Mouse (Mus musculus) erythroblast, embryonic 14.5 days (primary cell): ENCODE results near the gene Actb. TPM values are rescaled to one million over a fixed set of nuclear protein-coding genes. Genes with fewer than 3 reads are reported as not detected.

Experiments used
- H3K27me3 ChIP-seq: 2 replicates; pipeline ENCODE4 v1.6.1; 2012; ENCODE audit warnings: inconsistent platforms; ENCODE audit not compliant: control insufficient read depth
- H3K36me3 ChIP-seq: 2 replicates; pipeline ENCODE4 v1.6.1; 2012; ENCODE audit warnings: mild to moderate bottlenecking, inconsistent platforms; ENCODE audit not compliant: control insufficient read depth
- H3K4me1 ChIP-seq: 2 replicates; pipeline ENCODE4 v1.6.1; 2012; ENCODE audit warnings: inconsistent platforms; ENCODE audit not compliant: control insufficient read depth
- H3K4me3 ChIP-seq: replicated peaks from 2 replicates; pipeline ENCODE3; 2012; ENCODE audit warnings: moderate library complexity, mild to moderate bottlenecking, inconsistent platforms
- H3K9me3 ChIP-seq: 2 replicates; pipeline ENCODE4 v1.6.1; 2012; ENCODE audit warnings: low read length, inconsistent platforms, mixed read lengths; ENCODE audit not compliant: control insufficient read depth
- GATA1 ChIP-seq: IDR thresholded peaks from 2 replicates; pipeline ENCODE4 v1.6.1; 2012; ENCODE audit warnings: low read length, inconsistent platforms, mixed read lengths
- TAL1 ChIP-seq: IDR thresholded peaks from 3 replicates; pipeline ENCODE4 v1.6.1; 2012; ENCODE audit warnings: low read length, inconsistent platforms, mixed read lengths
- polyA plus RNA-seq: library from polyadenylated mRNA; stranded (reverse); fragments of >175 nt; gene quantifications from 2 replicates; pipeline ENCODE4 v1.2.3, GENCODE M21; 2012

The Actb gene
- polyA plus RNA-seq, 1 experiment, result 326 TPM

GRCm38 (mm10) chr5:142877337-142878280 is 28.9 kb downstream of the Actb start:
- H3K27me3 ChIP-seq, result no peaks in the 10 kb centered on the region
- H3K4me3 ChIP-seq, result no peak overlapping the region
- H3K36me3 ChIP-seq, result peaks cover 51% of the 10 kb centered on the region
- TF ChIP-seq TAL1 (no peak), GATA1 (no peak)
- H3K4me1 ChIP-seq, result peaks cover 22% of the 10 kb centered on the region
- H3K9me3 ChIP-seq, result no peaks in the 10 kb centered on the region; the same call in 1 of the 2 replicates

DNA sequence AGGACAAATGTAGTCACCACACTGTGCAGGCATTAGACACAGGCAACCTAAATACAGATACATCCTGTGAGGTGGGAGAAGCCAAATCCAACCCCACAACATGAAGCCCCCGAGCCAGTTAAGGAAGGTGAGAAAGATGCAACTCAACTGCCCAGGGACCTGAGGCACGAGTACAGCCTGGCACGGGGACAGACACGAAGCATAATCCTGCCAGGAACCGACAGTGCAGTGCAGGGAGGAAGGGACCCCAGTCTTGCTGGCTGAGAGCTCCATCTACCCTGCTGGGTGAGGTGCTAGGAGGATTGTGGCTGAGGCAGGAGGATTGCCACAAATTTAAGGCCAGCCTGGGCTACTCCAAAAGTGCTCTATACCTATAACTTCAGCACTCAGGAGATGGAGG is 29.7 kb downstream of the Actb start:
- H3K4me3 ChIP-seq, result no peak overlapping the region
- TF ChIP-seq GATA1 (no peak), TAL1 (no peak)
- no peaks in the 10 kb centered on the region; the same call in 1 of the 2 replicates for H3K9me3 ChIP-seq
- no peaks in the 10 kb centered on the region for H3K27me3 ChIP-seq
- H3K4me1 ChIP-seq, result peaks cover 20% of the 10 kb centered on the region
- peaks cover 52% of the 10 kb centered on the region for H3K36me3 ChIP-seq

DNA sequence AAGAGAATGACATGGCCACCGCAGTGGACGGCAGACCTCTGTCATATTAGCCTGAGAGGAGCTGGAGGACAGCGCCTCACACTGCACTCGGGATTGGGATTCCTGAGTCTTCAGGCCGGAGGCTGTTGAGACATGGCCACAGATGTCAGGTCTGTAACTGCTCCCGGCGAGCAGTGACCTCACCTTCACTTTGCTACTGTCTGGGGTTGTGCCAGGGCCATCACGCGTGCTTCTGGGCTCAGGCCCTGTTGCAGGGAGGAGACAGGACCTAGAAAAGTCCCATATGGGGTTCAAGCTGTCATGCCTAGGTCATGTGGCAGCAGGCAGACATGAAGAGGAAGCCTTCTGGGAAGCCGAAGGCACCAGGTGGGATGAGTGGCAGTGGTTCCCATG is 31.0 kb downstream of the Actb start:
- no peaks in the 10 kb centered on the region; the same call in 1 of the 2 replicates for H3K9me3 ChIP-seq
- H3K4me1 ChIP-seq, result peaks cover 12% of the 10 kb centered on the region
- peaks cover 63% of the 10 kb centered on the region for H3K36me3 ChIP-seq
- H3K4me3 ChIP-seq, result no peak overlapping the region
- TF ChIP-seq TAL1 (no peak), GATA1 (no peak)
- no peaks in the 10 kb centered on the region for H3K27me3 ChIP-seq

- H3K36me3 ChIP-seq, result peaks cover 62% of the 10 kb centered on the region
Observed at GRCm38 (mm10) chr5:142874791-142875512, 31.6 kb downstream of the Actb start.

DNA sequence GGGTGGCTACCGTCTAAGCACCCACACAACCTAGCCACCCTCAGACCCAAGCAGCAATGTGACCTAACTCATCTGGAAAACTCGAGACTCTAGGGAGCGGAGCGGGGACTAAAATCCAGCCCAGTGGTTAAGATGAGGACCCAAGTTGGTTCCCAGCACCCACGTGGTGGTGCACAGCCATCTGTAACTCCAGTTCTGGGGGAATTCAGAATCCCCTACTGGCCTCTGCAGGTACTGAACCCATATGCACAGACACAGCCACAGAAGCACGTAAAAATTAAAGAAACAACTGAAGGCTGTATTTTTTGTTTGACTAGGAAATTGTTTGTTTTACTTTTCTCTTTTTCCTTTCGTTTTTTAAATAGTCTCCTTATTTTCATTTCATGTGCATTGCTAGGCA is 32.8 kb downstream of the Actb start:
- no peaks in the 10 kb centered on the region for H3K27me3 ChIP-seq
- peaks cover 62% of the 10 kb centered on the region for H3K36me3 ChIP-seq
- peaks cover 5% of the 10 kb centered on the region for H3K4me1 ChIP-seq
- H3K9me3 ChIP-seq, result no peaks in the 10 kb centered on the region; the same call in 1 of the 2 replicates
- no peak overlapping the region for H3K4me3 ChIP-seq
- TF ChIP-seq GATA1 (no peak), TAL1 (no peak)

More at GRCm38 (mm10) chr5:142874791-142875512, 31.6 kb downstream of the Actb start:
- Histone ChIP-seq H3K9me3 (no peaks in the 10 kb centered on the region; the same call in 1 of the 2 replicates), H3K27me3 (no peaks in the 10 kb centered on the region), H3K4me3 (no peak overlapping the region), H3K4me1 (peaks cover 12% of the 10 kb centered on the region)
- TF ChIP-seq TAL1 (no peak), GATA1 (no peak)

DNA sequence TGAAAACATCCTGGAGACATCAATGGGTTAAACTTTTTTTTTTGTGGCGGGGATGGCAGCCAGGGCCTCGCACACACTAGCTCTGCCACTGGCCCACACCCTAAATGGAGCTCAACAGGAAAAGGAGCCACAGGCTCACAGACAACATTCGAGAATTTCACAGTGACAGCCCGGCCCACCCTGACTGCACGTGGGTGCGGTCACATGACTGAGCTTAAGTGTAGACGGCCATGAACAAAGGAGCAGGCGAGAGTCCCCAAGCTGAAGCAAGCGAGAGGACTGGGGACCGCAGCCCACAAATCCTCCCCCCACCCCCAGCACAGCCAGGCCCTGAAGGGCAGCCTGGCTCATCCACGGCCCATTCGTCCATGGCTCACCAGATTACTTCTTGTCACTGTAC is 34.8 kb downstream of the Actb start:
- TF ChIP-seq TAL1, result no peak
- no peak for TF ChIP-seq GATA1
- Histone ChIP-seq H3K27me3 (no peaks in the 10 kb centered on the region), H3K4me3 (no peak overlapping the region), H3K4me1 (peaks cover 3% of the 10 kb centered on the region), H3K9me3 (no peaks in the 10 kb centered on the region; the same call in 1 of the 2 replicates), H3K36me3 (peaks cover 46% of the 10 kb centered on the region)

DNA sequence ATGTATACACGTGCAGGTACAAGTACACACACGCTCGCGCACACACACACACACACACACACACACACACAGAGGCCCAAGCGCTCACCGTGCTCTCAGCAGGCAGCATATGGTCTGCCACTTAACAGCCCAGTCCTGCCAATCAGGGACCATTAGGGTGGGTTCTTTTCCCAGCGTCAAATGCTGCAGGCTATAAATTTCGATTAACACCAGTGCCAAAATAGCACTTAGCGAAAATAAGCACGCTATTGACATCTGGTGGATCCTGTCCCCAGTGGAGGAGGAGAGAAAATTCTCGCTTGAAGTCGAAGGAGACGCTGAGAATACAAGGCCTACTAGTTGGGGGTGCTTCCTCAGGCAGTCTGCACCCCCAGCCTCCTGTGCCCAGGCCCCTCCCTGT is 37.1 kb downstream of the Actb start:
- no peaks in the 10 kb centered on the region; the same call in 1 of the 2 replicates for H3K9me3 ChIP-seq
- peaks cover 27% of the 10 kb centered on the region for H3K36me3 ChIP-seq
- no peaks in the 10 kb centered on the region for H3K27me3 ChIP-seq
- TF ChIP-seq TAL1 (no peak), GATA1 (no peak)
- peaks cover 3% of the 10 kb centered on the region for H3K4me1 ChIP-seq
- H3K4me3 ChIP-seq, result no peak overlapping the region

GRCm38 (mm10) chr5:142857763-142858229 is 48.8 kb downstream of the Actb start:
- H3K36me3 ChIP-seq, result no peaks in the 10 kb centered on the region
- TF ChIP-seq TAL1, result no peak
- no peak for TF ChIP-seq GATA1
- peaks cover 13% of the 10 kb centered on the region for H3K9me3 ChIP-seq
- peaks cover 10% of the 10 kb centered on the region for H3K27me3 ChIP-seq
- peaks cover 25% of the 10 kb centered on the region for H3K4me1 ChIP-seq
- no peak overlapping the region for H3K4me3 ChIP-seq

DNA sequence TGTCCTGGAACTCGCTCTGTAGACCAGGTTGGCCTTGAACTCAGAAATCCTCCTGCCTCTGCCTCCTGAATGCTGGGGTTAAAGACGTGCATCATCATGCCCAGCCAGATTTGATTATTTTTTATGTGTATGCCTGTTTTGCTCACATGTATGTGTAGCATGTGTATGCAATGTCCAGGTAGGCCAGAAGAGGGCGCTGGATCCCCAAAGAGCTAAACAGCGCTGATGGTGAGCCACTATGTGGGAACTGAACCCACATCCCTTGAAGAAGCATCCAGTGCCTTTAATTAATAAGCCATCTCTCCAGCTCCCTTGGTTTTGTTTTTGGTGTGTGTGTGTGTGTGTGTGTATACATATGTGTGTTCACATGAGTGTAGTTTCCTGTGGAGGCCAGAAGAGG is 50.1 kb downstream of the Actb start:
- Histone ChIP-seq H3K4me1 (peaks cover 26% of the 10 kb centered on the region), H3K4me3 (no peak overlapping the region), H3K9me3 (peaks cover 13% of the 10 kb centered on the region), H3K36me3 (no peaks in the 10 kb centered on the region), H3K27me3 (peaks cover 10% of the 10 kb centered on the region)
- no peak for TF ChIP-seq GATA1
